Mouse (Mus musculus) T-helper 2 cell (primary cell): ENCODE results near the gene Clcn3.
"Not testable (repeated sequence)": the region's sequence is repeated elsewhere in the genome, so short reads cannot be mapped to it uniquely, and the experiment has no call there.

ENCODE experiments used
- in situ Hi-C: fragments of 300-600 bp; cut with MboI, MseI; formaldehyde crosslinking; loops from one replicate; pipeline ENCODE4 v1.15.1; 2025; ENCODE audit warnings: high pct_unique_total_duplicates

Gene Clcn3

GRCm38 (mm10) chr8:60982701-60983687, at the start of gene Clcn3:
Gene Clcn3 (minus strand): TSS chr8:60983300.
- in situ Hi-C loops, result no loop called here

DNA sequence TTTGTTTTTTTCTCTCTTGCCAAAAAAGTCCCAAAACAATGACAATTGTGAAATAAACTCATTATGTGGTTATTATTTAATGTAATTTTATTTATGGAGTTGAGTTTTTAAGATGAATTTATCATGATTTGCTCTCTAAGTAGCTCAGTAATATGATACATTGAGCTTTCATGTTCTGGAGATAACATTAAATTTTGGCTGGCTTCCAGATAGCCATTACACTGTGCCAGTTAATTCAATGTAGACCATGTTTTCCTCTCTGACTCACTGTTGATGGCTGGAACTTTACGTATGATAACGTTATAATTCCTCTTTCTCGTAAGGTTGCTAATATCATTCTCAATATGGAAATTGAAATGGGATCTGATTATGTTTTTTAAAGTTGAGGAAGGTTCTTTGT, 13.4 kb upstream of the Clcn3 start:
- in situ Hi-C loops, result no loop called here

- in situ Hi-C loops, result no loop called here
Observed at GRCm38 (mm10) chr8:60993639-60993986, 10.5 kb upstream of the Clcn3 start.

DNA sequence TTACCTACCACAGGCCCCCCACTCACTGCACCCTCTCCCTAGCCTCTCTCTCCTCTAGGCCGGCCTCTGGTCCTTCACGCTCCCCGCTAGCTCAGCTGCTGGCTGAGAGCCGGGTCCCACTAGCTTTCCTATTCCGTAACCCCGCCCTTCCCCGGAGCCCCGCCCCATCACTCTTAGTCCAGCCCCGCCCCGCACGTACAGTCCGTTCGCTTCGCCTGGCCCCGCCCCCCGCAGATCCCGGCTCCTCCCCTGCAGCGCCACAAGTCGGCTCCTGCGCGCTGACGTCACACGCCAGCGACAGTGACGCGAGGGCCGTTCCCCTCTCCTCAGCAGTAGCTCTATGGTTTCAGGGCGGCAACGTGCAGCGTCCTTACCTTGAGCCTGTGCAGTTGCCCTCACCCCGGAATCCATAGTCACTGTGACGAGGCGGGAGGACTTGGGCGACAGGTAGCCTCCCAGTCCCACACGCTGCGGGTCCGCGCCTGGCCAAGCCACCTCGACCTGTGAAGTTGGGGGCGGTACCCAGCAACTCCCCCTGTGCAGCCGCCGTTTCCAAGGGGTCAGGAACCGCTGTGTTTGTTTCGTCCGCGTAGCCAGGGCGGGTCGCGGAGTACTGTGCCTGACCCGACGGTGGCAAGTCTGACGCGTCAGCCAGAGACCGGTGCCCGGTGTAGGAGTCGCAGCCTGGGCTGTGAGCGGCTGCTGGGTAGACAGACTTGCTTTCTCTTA, 10.0 kb upstream of the Clcn3 start, which contains the start of gene Nek1:
TSS of gene Nek1 (plus strand) at position 286 of the 729 bp plus-strand sequence.
- in situ Hi-C loops, result no loop called here

DNA sequence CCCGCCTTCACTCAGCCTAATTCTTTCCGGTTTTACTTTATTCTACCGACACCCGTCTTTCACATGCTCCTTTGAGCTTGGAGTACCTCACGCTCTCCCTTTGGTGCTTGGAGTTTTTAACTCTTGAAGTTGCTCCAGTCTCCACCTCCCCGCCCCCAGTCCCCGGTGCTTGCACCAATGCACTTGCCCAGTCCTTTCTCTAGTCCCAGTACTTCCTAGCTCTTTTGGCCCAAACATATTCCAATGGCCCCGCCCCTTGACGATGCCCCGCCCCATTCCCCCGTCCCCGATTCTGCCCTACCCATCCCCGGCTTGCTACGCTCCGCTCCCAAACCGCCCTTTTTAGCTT, 9.4 kb upstream of the Clcn3 start:
- in situ Hi-C loops, result no loop called here

DNA sequence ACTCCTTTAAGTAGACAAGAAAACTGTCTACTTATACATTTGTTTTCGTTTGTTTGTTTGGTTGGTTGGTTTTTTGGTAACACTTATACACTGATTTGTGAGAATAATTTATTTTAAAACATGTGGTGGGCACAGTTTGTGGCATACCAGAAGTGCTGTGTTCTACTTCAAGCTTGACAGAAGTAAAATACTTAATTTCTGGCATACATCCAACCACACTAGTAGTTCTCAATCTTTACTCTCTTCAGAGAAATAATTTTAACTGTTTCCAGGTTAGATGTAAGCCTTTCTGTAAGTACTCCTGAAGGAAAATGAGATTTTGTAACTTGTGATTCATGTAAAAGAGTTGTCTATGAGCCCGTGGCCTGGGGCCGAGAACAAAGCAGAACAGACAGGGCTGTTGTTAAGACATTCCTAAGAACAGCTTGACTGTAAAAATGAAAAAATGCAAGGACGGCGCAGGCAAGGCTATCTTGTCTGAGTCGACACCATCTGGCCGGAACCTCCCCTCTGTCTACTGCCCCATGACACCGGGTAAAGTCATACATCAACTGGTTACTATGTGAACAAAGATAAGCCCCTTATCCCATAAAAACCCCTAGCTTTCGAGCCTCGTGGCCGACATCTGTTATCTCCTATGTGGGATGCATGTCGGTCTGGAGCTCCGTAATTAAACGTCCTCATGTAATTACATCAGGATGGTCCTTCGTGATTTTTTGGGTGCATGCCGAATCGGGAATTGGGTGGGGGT, 1.3 kb upstream of the Clcn3 start:
- in situ Hi-C loops, result not testable (repeated sequence)

DNA sequence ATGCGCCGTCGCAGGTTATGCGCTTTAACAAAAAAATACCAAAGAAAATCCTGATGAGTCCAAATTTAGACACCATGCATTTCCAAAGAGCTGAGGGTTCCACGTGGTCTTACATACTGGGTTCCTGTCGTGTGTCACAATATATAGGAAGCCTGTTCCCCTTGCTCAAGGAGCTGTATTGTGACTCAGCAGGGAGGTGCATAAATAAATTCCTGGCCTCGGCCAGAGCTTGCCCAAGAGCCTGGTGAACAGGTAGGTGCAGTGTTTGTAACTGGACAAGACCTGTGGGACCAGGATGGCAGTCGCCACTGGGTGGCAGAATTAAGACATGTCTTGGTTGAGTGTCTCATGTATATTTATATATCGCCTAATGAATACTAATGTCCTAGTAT, 584 bp upstream of the Clcn3 start:
- in situ Hi-C loops, result no loop called here

- in situ Hi-C loops, result no loop called here
Observed at GRCm38 (mm10) chr8:60981388-60981787, 1.7 kb downstream of the Clcn3 start.

DNA sequence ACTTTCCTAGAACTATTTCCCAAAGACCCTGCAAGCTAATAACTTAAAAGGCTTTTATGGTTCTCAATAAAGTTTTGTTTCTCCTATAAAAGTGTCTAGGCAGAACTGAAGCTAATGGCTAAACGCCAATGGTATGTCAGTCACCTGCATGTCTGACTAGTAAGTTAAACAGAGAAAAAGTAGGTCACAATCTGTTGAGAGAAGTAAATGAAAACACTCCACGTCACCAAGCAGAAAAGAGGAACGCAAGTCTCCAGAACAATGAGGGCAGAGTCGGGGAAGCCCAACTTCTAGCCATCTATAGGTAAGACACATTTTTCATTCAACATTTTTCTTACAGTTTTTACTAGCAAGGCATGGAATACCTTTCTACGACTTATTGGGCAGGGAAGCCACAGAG, 4.6 kb downstream of the Clcn3 start:
- in situ Hi-C loops, result no loop called here

DNA sequence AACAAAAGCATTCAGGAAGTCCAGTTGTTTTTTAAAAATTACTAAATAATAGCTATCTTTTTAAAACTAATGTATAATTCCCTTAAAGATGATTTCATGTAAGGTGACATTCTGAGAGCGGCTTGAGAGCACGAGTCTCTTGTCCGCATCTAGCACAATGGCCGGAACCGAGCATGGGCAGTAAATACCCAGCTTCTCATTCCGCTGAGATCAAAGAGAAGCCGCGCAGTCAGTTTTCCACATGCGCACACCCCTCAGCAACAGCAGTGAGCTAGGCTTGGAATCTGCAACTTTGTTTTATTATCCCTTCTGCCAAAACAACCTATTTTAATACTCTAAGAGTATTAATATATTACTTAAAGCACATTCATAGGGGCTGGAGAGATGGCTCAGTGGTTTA, 6.3 kb downstream of the Clcn3 start:
- in situ Hi-C loops, result no loop called here

DNA sequence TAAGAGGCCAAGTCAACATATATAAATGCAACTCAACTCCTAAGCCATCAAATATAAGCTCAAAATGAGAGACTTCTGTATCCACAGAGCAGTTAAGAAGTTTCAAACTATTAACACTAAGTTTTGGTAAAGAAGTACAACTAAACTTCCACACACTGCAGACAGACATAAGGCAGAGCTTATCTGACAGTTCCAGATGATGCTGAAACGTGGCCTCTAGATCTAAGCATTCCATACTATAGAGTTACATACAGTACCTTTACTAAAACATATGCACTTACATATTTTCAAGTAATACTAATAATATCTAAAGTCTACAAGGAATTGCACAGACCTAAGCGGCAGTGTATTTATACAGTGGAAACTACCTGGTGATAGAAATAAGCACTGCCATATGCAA, 8.3 kb downstream of the Clcn3 start:
- in situ Hi-C loops, result no loop called here

GRCm38 (mm10) chr8:60973448-60973847, 9.7 kb downstream of the Clcn3 start:
- in situ Hi-C loops, result no loop called here

GRCm38 (mm10) chr8:60971808-60972207, 11.3 kb downstream of the Clcn3 start:
- in situ Hi-C loops, result no loop called here

- in situ Hi-C loops, result no loop called here
Observed at GRCm38 (mm10) chr8:60969091-60969490, 14.0 kb downstream of the Clcn3 start.

DNA sequence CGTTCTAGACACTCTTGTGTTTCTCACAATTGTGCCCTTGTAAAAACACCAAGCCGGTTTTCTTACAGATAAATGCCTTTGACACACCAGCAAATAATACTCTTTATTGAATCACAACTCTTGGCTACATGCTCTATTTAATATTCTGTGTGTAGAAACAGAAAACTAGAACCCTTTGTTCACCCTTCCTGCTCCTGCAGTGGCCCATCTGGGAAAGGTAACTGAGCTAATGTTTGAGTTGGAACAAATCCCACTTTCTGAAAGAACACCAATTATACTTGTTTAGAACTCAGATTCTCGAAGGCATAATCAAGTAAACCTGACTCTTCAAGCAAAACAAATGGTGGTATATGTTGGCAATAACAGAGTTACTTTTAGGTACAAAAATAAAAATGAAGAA, 17.4 kb downstream of the Clcn3 start:
- in situ Hi-C loops, result no loop called here

DNA sequence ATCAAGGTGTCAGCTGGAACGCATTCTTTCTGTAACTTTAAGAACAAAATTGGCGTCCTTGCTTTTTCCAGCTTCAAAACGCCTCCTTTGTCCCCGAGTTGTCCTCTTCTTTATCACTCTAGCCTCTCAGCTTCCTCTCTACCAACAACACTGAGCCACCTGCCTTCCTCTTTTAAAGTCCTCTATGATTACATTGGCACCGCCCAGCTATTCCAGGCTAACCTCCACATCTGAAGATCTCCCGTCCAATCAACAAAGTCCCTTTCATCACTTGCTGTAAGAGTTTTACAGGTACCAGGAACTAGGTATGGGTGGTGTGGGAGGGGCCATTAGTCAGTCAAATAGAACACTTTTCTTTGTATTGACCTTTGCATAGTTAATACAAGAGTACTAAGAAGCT, 17.8 kb downstream of the Clcn3 start:
- in situ Hi-C loops, result no loop called here

GRCm38 (mm10) chr8:60964518-60964917, 18.6 kb downstream of the Clcn3 start:
- in situ Hi-C loops, result no loop called here

DNA sequence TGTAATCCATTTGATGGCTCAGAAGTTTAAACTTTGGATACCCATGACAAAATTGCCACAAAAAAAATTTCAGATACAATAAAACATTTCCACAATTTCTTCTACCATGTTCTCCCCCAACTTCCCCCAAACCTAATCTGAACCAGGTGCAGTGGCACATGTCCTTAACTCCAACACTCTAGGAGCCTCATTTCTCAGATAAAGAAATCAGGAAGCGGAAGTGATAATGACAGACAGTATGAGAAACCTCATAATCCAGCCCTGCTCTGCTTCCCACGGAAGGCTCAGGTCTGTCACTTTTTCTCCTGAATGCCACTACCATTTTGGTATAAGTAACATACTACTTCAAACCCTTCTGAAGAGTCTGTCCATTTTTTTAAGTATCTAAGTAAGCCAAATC, 19.2 kb downstream of the Clcn3 start:
- in situ Hi-C loops, result no loop called here

- in situ Hi-C loops, result no loop called here
Observed at GRCm38 (mm10) chr8:60962763-60963162, 20.3 kb downstream of the Clcn3 start.

- in situ Hi-C loops, result no loop called here
Observed at GRCm38 (mm10) chr8:60956847-60957246, 26.3 kb downstream of the Clcn3 start.

DNA sequence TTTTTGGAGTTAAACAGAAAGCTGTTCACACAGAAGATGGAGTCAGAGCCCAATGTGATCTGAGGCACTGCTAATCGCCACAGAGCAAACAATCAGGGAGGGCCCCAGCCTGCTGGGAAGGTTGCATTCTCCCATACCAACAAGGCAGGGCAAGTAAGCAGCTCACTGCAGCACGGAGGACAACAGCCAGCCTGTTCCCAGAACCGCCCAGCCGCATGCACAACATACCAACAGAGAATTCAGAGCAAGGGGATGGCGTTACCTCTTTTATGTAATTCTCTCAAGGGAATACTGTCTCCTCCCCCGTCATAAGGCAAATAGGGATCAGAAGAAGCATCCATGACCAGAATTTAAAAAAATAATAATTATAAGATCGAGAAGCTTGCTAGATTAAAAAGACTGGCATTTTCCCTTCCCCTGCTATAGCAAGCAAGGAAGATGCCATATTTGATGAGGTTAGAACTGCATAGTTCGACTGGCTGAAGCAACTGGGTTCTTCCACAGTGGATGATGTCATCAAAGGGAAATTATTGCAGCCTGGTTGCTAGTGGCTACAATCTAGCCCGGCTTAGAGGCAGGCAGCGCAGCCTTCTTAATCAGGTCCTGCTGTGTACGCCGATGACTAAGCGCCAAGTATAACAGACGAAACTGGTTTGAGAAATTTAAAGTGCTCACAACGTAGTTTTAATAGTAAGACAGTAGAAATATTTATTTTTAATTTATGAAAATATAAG, 28.7 kb downstream of the Clcn3 start:
- in situ Hi-C loops, result no loop called here

- in situ Hi-C loops, result no loop called here
Observed at GRCm38 (mm10) chr8:60952803-60953202, 30.3 kb downstream of the Clcn3 start.
